ENCODE assay signal across 8 mouse cellular contexts in the genomic region with DNA sequence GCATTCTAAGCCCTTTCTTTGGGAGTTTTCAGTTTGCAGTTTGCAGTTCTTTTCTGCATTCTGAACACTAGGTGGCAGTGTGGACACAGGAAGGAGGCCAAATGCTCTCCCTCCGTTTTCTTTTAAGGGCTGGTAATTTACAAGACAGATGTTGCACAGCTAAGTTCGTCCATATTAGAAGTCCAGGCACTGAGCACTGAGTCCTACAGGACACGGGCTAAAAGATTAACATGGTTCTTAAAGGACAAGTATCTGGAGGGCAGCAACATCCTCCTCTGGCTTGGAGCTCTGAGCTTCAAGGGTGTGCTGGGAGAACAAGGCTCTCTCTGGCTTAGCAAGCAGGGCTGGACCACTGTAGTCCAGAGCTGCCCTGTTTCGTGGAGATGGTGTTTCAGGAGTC.
DNase-seq lines count a peak whose midpoint lies in the region; ATAC-seq and TF ChIP-seq lines count a peak whose summit lies in the region.

No protein-coding gene starts in this region.

- H3K9ac ChIP-seq in forebrain, embryonic 12.5 days, result no peak overlapping the region
- H3K9ac ChIP-seq in midbrain, postnatal 0 days (replicated peaks; ENCODE audit: low read length, poor library complexity, severe bottlenecking), result no peak overlapping the region

- no peaks in the 10 kb centered on the region for H3K4me1 ChIP-seq in forebrain, embryonic 12.5 days
- H3K4me1 ChIP-seq in hindbrain, embryonic 10.5 days (replicated peaks), result peaks cover 3% of the 10 kb centered on the region; the same call in 1 of the 2 replicates
- peaks cover 3% of the 10 kb centered on the region for H3K4me1 ChIP-seq in limb, embryonic 10.5 days
- H3K4me1 ChIP-seq in midbrain, postnatal 0 days (ENCODE audit: insufficient read depth, low read length), result no peaks in the 10 kb centered on the region

- no peaks in the 10 kb centered on the region for H3K9me3 ChIP-seq in forebrain, embryonic 12.5 days
- H3K9me3 ChIP-seq in hindbrain, embryonic 10.5 days, result no peaks in the 10 kb centered on the region
- H3K9me3 ChIP-seq in limb, embryonic 10.5 days (replicated peaks), result no peaks in the 10 kb centered on the region
- no peaks in the 10 kb centered on the region for H3K9me3 ChIP-seq in midbrain, postnatal 0 days (ENCODE audit: low read length)

- peak; percentile 95 for TF ChIP-seq CTCF in midbrain, postnatal 0 days (IDR thresholded peaks at IDR 0.05)

- H3K4me2 ChIP-seq in forebrain, embryonic 12.5 days, result peak overlapping the region; percentile 36; the same call in 1 of the 2 replicates
- H3K4me2 ChIP-seq in midbrain, postnatal 0 days (ENCODE audit: low read depth, low read length, poor library complexity, severe bottlenecking), result no peak overlapping the region

- no peaks in the 10 kb centered on the region for H3K36me3 ChIP-seq in forebrain, embryonic 12.5 days (replicated peaks)
- H3K36me3 ChIP-seq in hindbrain, embryonic 10.5 days, result no peaks in the 10 kb centered on the region
- no peaks in the 10 kb centered on the region for H3K36me3 ChIP-seq in limb, embryonic 10.5 days
- no peaks in the 10 kb centered on the region for H3K36me3 ChIP-seq in midbrain, postnatal 0 days (ENCODE audit: insufficient read depth, low read length)

- WGBS in forebrain, embryonic 12.5 days, result 10% methylated on average over 4 of the region's 4 CpGs
- WGBS in hindbrain, embryonic 10.5 days, result 8% methylated on average over 4 of the region's 4 CpGs
- WGBS in limb, embryonic 10.5 days, result 9% methylated on average over 4 of the region's 4 CpGs
- 9% methylated on average over 4 of the region's 4 CpGs for WGBS in midbrain, postnatal 0 days

- no peaks in the 10 kb centered on the region; the same call in 1 of the 2 replicates for H3K27me3 ChIP-seq in forebrain, embryonic 12.5 days
- H3K27me3 ChIP-seq in hindbrain, embryonic 10.5 days (ENCODE audit: insufficient read depth, poor library complexity, severe bottlenecking), result no peaks in the 10 kb centered on the region
- H3K27me3 ChIP-seq in limb, embryonic 10.5 days (ENCODE audit: low read depth, poor library complexity, severe bottlenecking), result no peaks in the 10 kb centered on the region
- H3K27me3 ChIP-seq in midbrain, postnatal 0 days (ENCODE audit: insufficient read depth, low read length), result no peaks in the 10 kb centered on the region

- ATAC-seq in forebrain, embryonic 12.5 days (ENCODE audit: low FRiP score), result peak; percentile 57; the same call in 1 of the 2 replicates
- no peak for ATAC-seq in midbrain, postnatal 0 days (ENCODE audit: low FRiP score)

- peak; percentile 54 for DNase-seq in ovary, postnatal 14 days (ENCODE audit: low spot score)
- DNase-seq in ovary, adult 18-20 months (ENCODE audit: low spot score), result no peak
- DNase-seq in adrenal gland, postnatal 14 days, result peak; percentile 63
- DNase-seq in hindbrain, embryonic 10.5 days (ENCODE audit: low spot score), result peak; percentile 57
- peak; percentile 68 for DNase-seq in limb, embryonic 10.5 days (ENCODE audit: low spot score)
- peak; percentile 80 for DNase-seq in midbrain, postnatal 0 days (ENCODE audit: low spot score)
- no peak for DNase-seq in spleen, postnatal 14 days (ENCODE audit: low spot score in 2 of 2)

- H3K4me3 ChIP-seq in forebrain, embryonic 12.5 days (replicated peaks), result no peak overlapping the region
- peak overlapping the region; percentile 26; the same call in 1 of the 2 replicates for H3K4me3 ChIP-seq in hindbrain, embryonic 10.5 days
- H3K4me3 ChIP-seq in limb, embryonic 10.5 days, result peak overlapping the region; percentile 24; the same call in 1 of the 2 replicates
- no peak overlapping the region for H3K4me3 ChIP-seq in midbrain, postnatal 0 days (ENCODE audit: low read depth, low read length)

- H3K27ac ChIP-seq in forebrain, embryonic 12.5 days, result no peak overlapping the region
- 0 out of 2 replicates have a peak overlapping the region, but pooled peaks have one; percentile 51 for H3K27ac ChIP-seq in hindbrain, embryonic 10.5 days
- H3K27ac ChIP-seq in limb, embryonic 10.5 days, result peak overlapping the region; percentile 80
- no peak overlapping the region for H3K27ac ChIP-seq in midbrain, postnatal 0 days (ENCODE audit: low read depth, low read length)

Comparison
In these comparisons a context has a peak if more than half of its experiments do, and no peak if none do; other contexts are left out.
1. DNase-seq: peak in ovary, postnatal 14 days (single experiment), adrenal gland, postnatal 14 days (single experiment), hindbrain, embryonic 10.5 days (single experiment), limb, embryonic 10.5 days (single experiment) and midbrain, postnatal 0 days (single experiment); none in ovary, adult 18-20 months (single experiment) and spleen, postnatal 14 days (0 of 2).
2. H3K27ac ChIP-seq: peak in hindbrain, embryonic 10.5 days (single experiment) and limb, embryonic 10.5 days (single experiment); none in forebrain, embryonic 12.5 days (single experiment) and midbrain, postnatal 0 days (single experiment).
3. H3K4me3 ChIP-seq: peak in hindbrain, embryonic 10.5 days (single experiment) and limb, embryonic 10.5 days (single experiment); none in forebrain, embryonic 12.5 days (single experiment) and midbrain, postnatal 0 days (single experiment).